Mouse (Mus musculus) regulatory T cell (primary cell): Measurements from ENCODE around the gene Nup210l.

Source experiments
- in situ Hi-C: fragments of 300-600 bp; cut with MboI, MseI; formaldehyde crosslinking; loops from one replicate; pipeline ENCODE4 v1.15.1; 2025; ENCODE audit warnings: high pct_unique_total_duplicates

Gene Nup210l

GRCm38 (mm10) chr3:90103938-90104337, at the start of gene Nup210l:
Gene Nup210l (plus strand): TSS chr3:90104132.
- in situ Hi-C loops: no loop called here

- in situ Hi-C loops: loop anchor here (25.0 kb wide), 1 partner anchor 874 kb away; the partner anchor contains the start of genes Fam189b and Scamp3
Measured at GRCm38 (mm10) chr3:90061549-90061948, 42.4 kb upstream of the Nup210l start.

DNA sequence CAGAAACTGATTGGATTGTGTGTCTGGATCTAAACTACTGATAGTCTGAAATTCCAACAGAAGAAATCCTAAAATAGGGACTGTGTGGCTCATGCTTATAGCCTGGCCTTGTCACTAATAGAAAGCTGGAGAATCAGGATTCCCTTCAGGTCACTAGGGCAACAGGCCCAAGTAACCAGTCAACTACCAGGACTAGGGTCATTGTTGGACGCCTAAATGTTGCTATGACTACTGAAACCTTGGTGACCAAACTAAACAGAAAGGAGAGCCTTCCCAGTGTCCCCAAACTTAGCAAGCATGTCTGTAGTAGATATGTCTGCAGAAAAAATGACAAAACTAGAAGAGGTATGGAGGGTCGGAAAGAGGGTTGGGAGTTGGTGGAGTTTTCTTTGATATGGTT, 41.4 kb upstream of the Nup210l start:
- in situ Hi-C loops: loop anchor here (25.0 kb wide), 1 partner anchor 875 kb away; the partner anchor contains the start of genes Fam189b and Scamp3

- in situ Hi-C loops: loop anchor here (25.0 kb wide), 1 partner anchor 877 kb away; the partner anchor contains the start of genes Fam189b and Scamp3
Measured at GRCm38 (mm10) chr3:90064383-90064782, 39.5 kb upstream of the Nup210l start.

DNA sequence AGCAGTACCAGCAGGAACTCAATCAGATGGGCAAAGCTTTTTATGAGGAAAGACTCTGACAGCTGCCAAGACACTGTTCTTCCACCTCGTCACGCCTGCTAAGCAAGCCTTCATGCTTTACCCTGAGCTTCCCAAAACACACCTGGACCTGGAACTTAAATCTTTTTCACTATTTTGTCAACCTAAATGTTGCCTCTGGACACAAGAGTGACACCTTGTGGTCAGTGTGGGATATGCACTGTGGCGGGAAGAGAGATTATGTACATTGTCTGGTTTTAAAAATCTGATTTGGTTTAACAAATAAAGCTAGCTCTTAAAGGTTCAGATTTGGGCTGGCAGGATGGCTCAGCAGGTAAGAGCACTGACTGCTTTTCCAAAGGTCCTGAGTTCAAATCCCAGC, 38.4 kb upstream of the Nup210l start:
- in situ Hi-C loops: loop anchor here (25.0 kb wide), 1 partner anchor 878 kb away; the partner anchor contains the start of genes Fam189b and Scamp3

- in situ Hi-C loops: loop anchor here (25.0 kb wide), 1 partner anchor 881 kb away; the partner anchor contains the start of genes Fam189b and Scamp3
Measured at GRCm38 (mm10) chr3:90067851-90068250, 36.1 kb upstream of the Nup210l start.

DNA sequence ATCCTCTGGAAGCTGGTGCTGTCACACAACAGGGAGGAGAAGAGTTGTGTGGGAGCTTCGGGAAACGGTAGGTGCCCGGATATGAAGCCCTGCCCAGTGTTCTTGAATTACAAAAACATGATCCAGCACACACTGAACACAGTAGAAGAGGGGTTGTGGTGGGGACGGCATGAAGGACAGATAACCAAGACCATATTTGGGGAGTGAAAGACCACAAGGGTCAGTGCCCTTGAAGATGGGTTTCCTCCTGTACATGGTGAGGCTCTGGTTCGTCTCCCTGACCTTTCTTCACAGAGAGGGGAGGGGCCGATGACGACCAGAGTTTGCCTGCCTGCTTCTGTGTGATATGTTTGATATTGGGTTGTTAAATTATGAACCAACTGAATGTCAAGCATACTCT, 34.2 kb upstream of the Nup210l start:
- in situ Hi-C loops: loop anchor here (10.0 to 25.0 kb wide), 2 partner anchors 275 to 882 kb away; partner anchors contain the start of genes Fam189b and Scamp3

- in situ Hi-C loops: loop anchor here (10.0 to 25.0 kb wide), 2 partner anchors 277 to 885 kb away; partner anchors contain the start of genes Fam189b and Scamp3
Measured at GRCm38 (mm10) chr3:90072294-90072693, 31.6 kb upstream of the Nup210l start, which contains the start of gene Tpm3. Gene Tpm3 (plus strand): TSS chr3:90072649.

DNA sequence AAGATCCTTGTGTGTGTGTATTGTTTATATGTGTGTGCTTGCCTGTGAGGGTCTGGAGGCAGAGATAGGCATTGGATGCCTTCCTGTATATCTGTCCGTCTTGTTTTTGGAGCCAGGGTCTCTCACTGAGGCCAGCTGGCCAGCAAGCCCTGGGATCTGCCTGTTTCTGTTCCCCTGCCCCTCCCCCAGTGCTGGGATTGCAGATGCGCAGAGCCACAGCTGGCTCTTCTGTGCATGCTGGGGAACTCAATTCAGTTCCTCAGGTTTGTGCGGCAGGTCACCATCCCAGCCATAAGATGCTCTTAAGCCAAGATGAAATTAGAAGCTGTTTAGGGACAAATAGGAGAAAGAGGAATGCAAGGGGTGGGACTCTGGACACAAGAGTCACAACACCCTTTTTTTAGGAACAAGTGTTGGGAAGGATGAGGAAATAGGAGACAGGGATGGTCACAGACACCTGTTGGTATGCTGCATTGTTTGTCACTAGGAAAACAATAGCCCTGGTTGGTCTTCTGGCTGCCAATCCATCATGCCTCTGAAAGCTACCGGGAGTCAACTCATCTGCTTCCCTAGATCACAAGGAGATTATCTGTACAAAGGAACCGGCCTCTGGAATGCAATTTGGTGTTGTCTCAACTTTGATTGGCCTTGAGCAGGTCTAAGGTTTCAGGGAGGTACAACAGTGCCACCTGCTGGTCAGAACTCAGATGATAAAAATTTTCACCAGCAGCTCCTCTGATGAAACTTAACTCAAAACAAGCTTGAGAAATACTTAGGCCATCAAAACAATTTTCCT, 26.8 kb upstream of the Nup210l start:
- in situ Hi-C loops: loop anchor here (10.0 kb wide), 1 partner anchor 282 kb away; no protein-coding TSS in a partner anchor

- in situ Hi-C loops: loop anchor here (10.0 kb wide), 1 partner anchor 283 kb away; no protein-coding TSS in a partner anchor
Measured at GRCm38 (mm10) chr3:90078224-90078623, 25.7 kb upstream of the Nup210l start.

DNA sequence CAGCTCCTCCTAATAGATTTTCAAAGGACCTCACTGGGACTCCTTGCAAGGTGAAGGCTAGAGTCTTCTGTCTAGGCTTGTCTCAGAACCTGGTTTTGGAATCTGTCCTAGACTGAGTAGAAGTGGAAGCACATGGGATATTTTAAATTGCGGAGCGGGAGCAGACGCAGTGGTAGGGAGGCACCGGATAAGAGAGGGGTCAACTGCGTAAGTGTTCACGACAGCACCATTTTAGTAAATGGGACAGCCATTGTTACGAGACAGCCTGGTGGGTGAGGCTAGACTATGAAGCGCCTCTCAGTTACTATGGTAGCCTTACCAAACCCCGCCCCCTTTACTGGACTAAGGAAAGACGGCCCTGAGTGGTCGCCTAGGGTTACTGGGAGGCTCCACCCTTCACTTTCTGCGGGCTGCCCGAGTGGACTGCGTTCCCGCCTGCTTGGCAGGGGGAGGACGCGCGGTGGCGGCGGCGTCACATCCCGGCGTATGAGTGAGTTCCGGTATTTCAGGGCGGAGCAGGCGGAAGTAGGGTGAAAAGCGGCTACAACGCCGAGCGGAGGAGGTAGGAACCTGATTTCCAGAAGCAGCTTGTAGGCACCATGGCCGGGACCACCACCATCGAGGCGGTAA, 24.7 kb upstream of the Nup210l start:
- in situ Hi-C loops: loop anchor here (10.0 kb wide), 1 partner anchor 284 kb away; no protein-coding TSS in a partner anchor

GRCm38 (mm10) chr3:90079763-90080497, 24.0 kb upstream of the Nup210l start:
- in situ Hi-C loops: loop anchor here (10.0 kb wide), 1 partner anchor 285 kb away; no protein-coding TSS in a partner anchor

GRCm38 (mm10) chr3:90080498-90080863, 23.5 kb upstream of the Nup210l start:
- in situ Hi-C loops: no loop called here

DNA sequence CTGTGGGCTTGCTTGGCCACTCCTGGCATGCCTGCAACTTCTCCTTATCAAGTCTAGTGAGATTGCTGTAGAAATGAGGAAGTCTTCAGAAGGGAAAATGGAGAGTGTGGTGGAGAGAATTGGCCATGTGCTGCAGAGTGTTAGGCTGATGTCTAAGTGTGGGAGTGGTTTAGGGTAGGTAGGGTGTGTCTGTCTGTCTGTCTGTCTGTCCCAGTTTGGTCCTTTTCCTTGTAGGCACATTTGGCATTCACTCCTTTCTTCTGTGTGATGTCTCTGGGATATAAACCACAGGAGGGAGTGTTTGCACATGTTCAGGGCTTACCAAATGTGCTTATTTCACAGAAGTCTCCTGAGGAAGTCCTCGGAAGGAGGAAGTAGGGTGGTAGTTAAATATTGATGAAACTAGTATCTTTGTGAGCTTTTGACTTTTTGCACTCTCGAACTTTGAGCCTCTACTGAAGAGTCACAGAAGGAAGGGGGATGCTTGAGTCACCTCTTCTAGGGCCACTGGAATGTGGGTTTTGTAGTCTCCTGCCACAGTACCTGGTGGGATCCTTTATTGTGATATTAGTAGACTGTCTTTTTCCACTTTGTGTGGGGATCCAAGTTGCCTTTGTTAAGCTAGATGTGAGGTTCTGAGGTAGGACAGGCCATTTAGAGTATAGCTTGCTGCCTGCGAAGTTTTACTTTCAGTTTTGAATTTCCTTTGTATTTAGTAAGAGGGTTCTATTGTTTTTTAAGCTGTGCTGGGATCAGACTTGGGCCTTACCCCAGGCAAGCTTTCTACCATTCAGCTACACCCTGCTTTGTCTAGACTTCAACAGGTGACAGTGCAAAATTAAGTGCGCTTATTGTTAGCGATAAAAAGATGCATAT, 22.3 kb upstream of the Nup210l start:
- in situ Hi-C loops: no loop called here

GRCm38 (mm10) chr3:90083034-90083433, 20.9 kb upstream of the Nup210l start:
- in situ Hi-C loops: no loop called here

GRCm38 (mm10) chr3:90083698-90084324, 20.1 kb upstream of the Nup210l start:
- in situ Hi-C loops: no loop called here

DNA sequence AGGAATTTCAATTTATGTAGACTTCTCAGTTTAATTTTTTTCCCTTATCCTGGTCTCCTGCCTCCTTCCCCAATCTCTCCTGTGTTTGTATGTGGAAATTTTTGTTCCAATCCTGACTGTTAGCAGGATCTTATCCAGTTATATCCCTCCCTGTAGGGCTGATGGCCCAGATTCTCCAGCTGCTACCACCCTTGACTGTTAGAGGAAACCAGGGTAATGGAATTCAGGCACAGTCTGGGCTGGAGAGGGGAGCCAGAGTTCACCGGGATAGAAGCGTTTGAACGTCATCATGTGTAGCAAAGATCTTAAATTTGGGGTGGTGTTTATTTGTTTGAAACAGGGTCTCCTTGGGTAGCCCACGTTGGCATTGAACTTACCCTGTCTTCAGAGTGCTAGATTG, 19.1 kb upstream of the Nup210l start:
- in situ Hi-C loops: no loop called here

DNA sequence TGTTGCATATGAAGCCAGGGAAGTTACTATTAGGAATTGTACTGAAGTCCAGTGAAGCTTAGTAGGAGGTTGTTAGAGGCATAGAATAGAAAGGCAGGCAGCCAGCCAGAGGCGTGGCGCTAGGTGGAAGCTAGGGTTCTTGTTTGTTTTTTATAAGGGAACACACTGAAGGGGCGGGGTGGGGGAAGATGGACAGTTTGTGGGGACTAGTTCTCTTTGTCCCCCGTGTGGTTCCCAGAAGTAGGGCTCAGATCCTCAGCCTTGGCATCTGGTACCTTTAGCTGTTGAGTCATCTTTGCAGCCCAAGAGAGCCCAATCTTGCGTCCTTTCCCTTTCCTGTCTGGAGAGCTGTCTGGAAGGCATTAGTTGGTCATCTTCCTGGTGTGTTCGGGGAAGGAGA, 18.7 kb upstream of the Nup210l start:
- in situ Hi-C loops: no loop called here

DNA sequence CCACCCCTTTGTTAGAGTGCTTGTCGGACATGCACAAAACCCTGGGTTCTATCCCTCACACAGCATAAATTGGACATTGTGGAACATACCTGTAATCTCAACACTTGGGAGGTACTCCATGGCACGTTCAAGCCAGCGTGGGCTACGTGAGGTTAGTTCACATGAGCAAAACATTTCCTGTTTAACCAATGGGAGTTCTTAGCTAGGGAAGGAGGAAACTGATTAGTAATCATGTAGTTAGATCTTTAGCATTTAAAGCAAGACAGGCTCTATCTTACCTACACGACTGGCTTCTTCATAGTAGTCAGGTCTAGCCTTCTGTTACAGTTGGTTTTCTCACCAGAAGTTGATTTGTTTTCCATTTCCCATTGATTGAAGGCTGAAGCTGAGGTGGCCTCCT, 17.9 kb upstream of the Nup210l start:
- in situ Hi-C loops: no loop called here

GRCm38 (mm10) chr3:90088617-90089016, 15.3 kb upstream of the Nup210l start:
- in situ Hi-C loops: no loop called here
